Mouse (Mus musculus) heart, adult 8-10 months (tissue): Measurements from ENCODE around the gene Tarbp2. TPM values are rescaled to one million over a fixed set of nuclear protein-coding genes. Genes with fewer than 3 reads are reported as not detected.

Experiments
- DNase-seq: peaks from one replicate; pipeline ENCODE4 v3.0.0; 2022; ENCODE audit warnings: low spot score
- total RNA-seq, 4 experiments: library from RNA; stranded (reverse); gene quantifications; 2 replicates each; pipeline ENCODE4 v1.2.4; 2022

Tarbp2 gene
- total RNA-seq, 4 experiments from 2014 or later, result 38.8 to 50.0 (median 44.7) TPM

GRCm38 (mm10) chr15:102524892-102525485 is 7.0 kb downstream of the Tarbp2 start, which contains the start of gene Npff:
Npff (minus strand) TSS chr15:102524942.
- DNase-seq, result peak; percentile 69

- no peak for DNase-seq
Measured at GRCm38 (mm10) chr15:102526111-102527002, 8.4 kb downstream of the Tarbp2 start.

GRCm38 (mm10) chr15:102527936-102528335 is 9.9 kb downstream of the Tarbp2 start:
- DNase-seq, result no peak

GRCm38 (mm10) chr15:102528396-102528795 is 10.4 kb downstream of the Tarbp2 start:
- DNase-seq, result no peak

GRCm38 (mm10) chr15:102530566-102530965 is 12.6 kb downstream of the Tarbp2 start:
- DNase-seq, result no peak

GRCm38 (mm10) chr15:102531586-102531985 is 13.6 kb downstream of the Tarbp2 start:
- no peak for DNase-seq

GRCm38 (mm10) chr15:102532106-102532900 is 14.3 kb downstream of the Tarbp2 start:
- no peak for DNase-seq

- DNase-seq, result no peak
Measured at GRCm38 (mm10) chr15:102533926-102534325, 15.9 kb downstream of the Tarbp2 start.

GRCm38 (mm10) chr15:102544801-102545200 is 26.8 kb downstream of the Tarbp2 start:
- no peak for DNase-seq

- DNase-seq, result no peak
Measured at GRCm38 (mm10) chr15:102546246-102546645, 28.3 kb downstream of the Tarbp2 start.

- DNase-seq, result peak; percentile 77
Measured at GRCm38 (mm10) chr15:102546677-102547427, 28.9 kb downstream of the Tarbp2 start.

- DNase-seq, result peak; percentile 51
Measured at GRCm38 (mm10) chr15:102547478-102547877, 29.5 kb downstream of the Tarbp2 start.

GRCm38 (mm10) chr15:102552599-102552998 is 34.6 kb downstream of the Tarbp2 start:
- no peak for DNase-seq

GRCm38 (mm10) chr15:102555581-102555980 is 37.6 kb downstream of the Tarbp2 start:
- DNase-seq, result no peak

- no peak for DNase-seq
Measured at GRCm38 (mm10) chr15:102557580-102557979, 39.6 kb downstream of the Tarbp2 start.

- no peak for DNase-seq
Measured at GRCm38 (mm10) chr15:102562491-102562890, 44.5 kb downstream of the Tarbp2 start.

- no peak for DNase-seq
Measured at GRCm38 (mm10) chr15:102563061-102563460, 45.1 kb downstream of the Tarbp2 start.

- no peak for DNase-seq
Measured at GRCm38 (mm10) chr15:102563681-102564080, 45.7 kb downstream of the Tarbp2 start.

GRCm38 (mm10) chr15:102567849-102568248 is 49.9 kb downstream of the Tarbp2 start:
- DNase-seq, result no peak

- DNase-seq, result no peak
Measured at GRCm38 (mm10) chr15:102572081-102572480, 54.1 kb downstream of the Tarbp2 start.
